Mouse (Mus musculus): ENCODE measurements around the gene Bmp8a.
A peak's percentile ranks its signal among the peaks of the same experiment; 100 is the strongest.
"Not testable (repeated sequence)": the region's sequence is repeated elsewhere in the genome, so short reads cannot be mapped to it uniquely, and the experiment has no call there.

Bmp8a gene

GRCm38 (mm10) chr4:123342642-123343470 lies at the start of gene Bmp8a:
Gene Bmp8a (minus strand): TSS chr4:123343252.
- peak; percentile 31 for DNase-seq (ENCODE audit: low spot score)

- DNase-seq (ENCODE audit: low spot score): peak; percentile 40
Measured at GRCm38 (mm10) chr4:123392187-123392586, 49.1 kb upstream of the Bmp8a start.

- DNase-seq (ENCODE audit: low spot score): no peak
Measured at GRCm38 (mm10) chr4:123385028-123385427, 42.0 kb upstream of the Bmp8a start.

- DNase-seq (ENCODE audit: low spot score): no peak
Measured at GRCm38 (mm10) chr4:123383173-123383572, 40.1 kb upstream of the Bmp8a start.

- DNase-seq (ENCODE audit: low spot score): no peak
Measured at GRCm38 (mm10) chr4:123382051-123382450, 39.0 kb upstream of the Bmp8a start.

GRCm38 (mm10) chr4:123381598-123381997 lies 38.5 kb upstream of the Bmp8a start:
- no peak for DNase-seq (ENCODE audit: low spot score)

- no peak for DNase-seq (ENCODE audit: low spot score)
Measured at GRCm38 (mm10) chr4:123376031-123376430, 33.0 kb upstream of the Bmp8a start.

GRCm38 (mm10) chr4:123374316-123375008 lies 31.4 kb upstream of the Bmp8a start:
- DNase-seq (ENCODE audit: low spot score): no peak

GRCm38 (mm10) chr4:123363555-123363954 lies 20.5 kb upstream of the Bmp8a start:
- no peak for DNase-seq (ENCODE audit: low spot score)

GRCm38 (mm10) chr4:123360771-123361170 lies 17.7 kb upstream of the Bmp8a start:
- DNase-seq (ENCODE audit: low spot score): no peak

GRCm38 (mm10) chr4:123358613-123359012 lies 15.6 kb upstream of the Bmp8a start:
- DNase-seq (ENCODE audit: low spot score): no peak

GRCm38 (mm10) chr4:123355941-123356340 lies 12.9 kb upstream of the Bmp8a start:
- DNase-seq (ENCODE audit: low spot score): no peak

GRCm38 (mm10) chr4:123353271-123353877 lies 10.3 kb upstream of the Bmp8a start:
- no peak for DNase-seq (ENCODE audit: low spot score)

GRCm38 (mm10) chr4:123343471-123343789 lies 378 bp upstream of the Bmp8a start:
- no peak for DNase-seq (ENCODE audit: low spot score)

GRCm38 (mm10) chr4:123342091-123342641 lies 886 bp downstream of the Bmp8a start:
- no peak for DNase-seq (ENCODE audit: low spot score)

GRCm38 (mm10) chr4:123340232-123340631 lies 2.8 kb downstream of the Bmp8a start:
- no peak for DNase-seq (ENCODE audit: low spot score)

GRCm38 (mm10) chr4:123337693-123338092 lies 5.4 kb downstream of the Bmp8a start:
- DNase-seq (ENCODE audit: low spot score): no peak

GRCm38 (mm10) chr4:123335796-123336585 lies 7.1 kb downstream of the Bmp8a start:
- no peak for DNase-seq (ENCODE audit: low spot score)

GRCm38 (mm10) chr4:123335244-123335643 lies 7.8 kb downstream of the Bmp8a start:
- DNase-seq (ENCODE audit: low spot score): not testable (repeated sequence)

GRCm38 (mm10) chr4:123334177-123334576 lies 8.9 kb downstream of the Bmp8a start:
- DNase-seq (ENCODE audit: low spot score): no peak

- DNase-seq (ENCODE audit: low spot score): no peak
Measured at GRCm38 (mm10) chr4:123333151-123333550, 9.9 kb downstream of the Bmp8a start.

- DNase-seq (ENCODE audit: low spot score): not testable (repeated sequence)
Measured at GRCm38 (mm10) chr4:123331961-123332360, 11.1 kb downstream of the Bmp8a start.

All from T-cell, adult 2 months (primary cell).